ENCODE assay signal across 9 mouse cellular contexts in the genomic region with DNA sequence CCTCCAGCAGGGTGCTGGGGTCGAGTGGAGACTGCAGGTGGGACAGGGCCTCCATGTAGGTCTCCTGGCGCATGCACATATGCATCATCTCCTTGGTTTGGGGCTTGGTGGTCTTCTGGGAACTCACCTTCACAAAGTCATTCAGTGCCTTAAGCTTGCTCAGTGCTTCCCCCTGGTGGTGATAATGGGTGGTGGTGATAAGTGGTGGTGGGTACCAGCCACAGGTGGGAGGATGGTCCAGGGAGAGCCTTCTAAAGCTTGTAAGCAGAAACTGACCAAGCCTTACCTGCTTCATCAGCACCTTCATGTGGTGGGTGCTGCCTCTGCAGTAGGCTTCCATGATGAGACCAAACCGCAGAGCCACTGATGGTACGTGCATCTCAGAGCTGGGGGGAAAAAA. TPM values are rescaled to one million over a fixed set of nuclear protein-coding genes. Genes with fewer than 3 reads are reported as not detected.
DNase-seq lines count a peak whose midpoint lies in the region; ATAC-seq and TF ChIP-seq lines count a peak whose summit lies in the region.
"Had no signal": no experiment of that assay in that cellular context is flagged by ENCODE, and none has a peak within 500 bp of the region (broad histone marks: within the 10 kb centered on the region; RNA-seq: fewer than 3 reads in every experiment).

No protein-coding gene starts in this region.

- H3K27me3 ChIP-seq in thymus, adult 2 months (ENCODE audit: control insufficient read depth, insufficient read depth, low read length): no peaks in the 10 kb centered on the region
- no peaks in the 10 kb centered on the region for H3K27me3 ChIP-seq in intestine, embryonic 16.5 days (replicated peaks; ENCODE audit: control insufficient read depth, insufficient read depth, low read length)
- H3K27me3 ChIP-seq: lung, embryonic 15.5 days had no signal

- peaks cover 53% of the 10 kb centered on the region for H3K36me3 ChIP-seq in thymus, adult 2 months (ENCODE audit: control insufficient read depth, insufficient read depth, low read length)
- no peaks in the 10 kb centered on the region for H3K36me3 ChIP-seq in intestine, embryonic 16.5 days (ENCODE audit: control insufficient read depth, insufficient read depth, low read length)

- no peak overlapping the region for H3K4me2 ChIP-seq in intestine, embryonic 16.5 days (ENCODE audit: low read depth, low read length)
- H3K4me2 ChIP-seq: lung, embryonic 15.5 days had no signal

- intact Hi-C loops in left cerebral cortex, postnatal 14 days (cut with DNase I): loop anchor here (5.0 kb wide), 1 partner anchor 58 kb away; no protein-coding TSS in a partner anchor
- intact Hi-C loops in left cerebral cortex, postnatal 36 days (cut with DNase I): no loop called here

- peak; percentile 50 for DNase-seq in cerebellum, adult 8-10 months
- no peak for DNase-seq in cerebellum, adult 11-12 months
- peak; percentile 51 to 70 for DNase-seq in left cerebral cortex, postnatal 14 days (ENCODE audit: low spot score in 2 of 2)
- no peak for DNase-seq in left cerebral cortex, postnatal 36 days (ENCODE audit: low spot score in 2 of 2)
- peak; percentile 19 to 60 for DNase-seq in adrenal gland, postnatal 36 days
- DNase-seq in lung, adult 2 months: no peak
- peak; percentile 62 for DNase-seq in thymus, adult 2 months

- no peak for TF ChIP-seq POLR2A in lung, adult 2 months (IDR thresholded peaks at IDR 0.05; ENCODE audit: borderline replicate concordance, extremely low read depth, low read depth, low read length)
- TF ChIP-seq POLR2A in thymus, adult 2 months (IDR thresholded peaks at IDR 0.05; ENCODE audit: control insufficient read depth, extremely low read depth, insufficient read depth, low read length, poor library complexity): no peak

- H3K4me3 ChIP-seq in lung, adult 2 months (replicated peaks; ENCODE audit: extremely low read depth, low read depth, low read length): no peak overlapping the region
- no peak overlapping the region for H3K4me3 ChIP-seq in thymus, adult 2 months (ENCODE audit: control insufficient read depth, insufficient read depth, low read length)
- no peak overlapping the region for H3K4me3 ChIP-seq in intestine, embryonic 16.5 days (ENCODE audit: low read length)
- H3K4me3 ChIP-seq: lung, embryonic 15.5 days had no signal

- no peak overlapping the region for H3K9ac ChIP-seq in intestine, embryonic 16.5 days (ENCODE audit: low read depth, low read length)
- H3K9ac ChIP-seq: lung, embryonic 15.5 days had no signal

- H3K4me1 ChIP-seq in lung, adult 2 months (ENCODE audit: control insufficient read depth, insufficient read depth, low read length): no peaks in the 10 kb centered on the region
- H3K4me1 ChIP-seq in thymus, adult 2 months (replicated peaks; ENCODE audit: control insufficient read depth, insufficient read depth, low read length): peaks cover 25% of the 10 kb centered on the region
- no peaks in the 10 kb centered on the region for H3K4me1 ChIP-seq in intestine, embryonic 16.5 days (ENCODE audit: control insufficient read depth, insufficient read depth, low read length)
- H3K4me1 ChIP-seq: lung, embryonic 15.5 days had no signal

- peak; percentile 76 for TF ChIP-seq CTCF in lung, adult 2 months (IDR thresholded peaks at IDR 0.05; ENCODE audit: insufficient read depth, low read length)
- peak; percentile 62; the same call in 1 of the 2 replicates for TF ChIP-seq CTCF in thymus, adult 2 months (IDR thresholded peaks at IDR 0.05; ENCODE audit: borderline replicate concordance, control insufficient read depth, extremely low read depth, insufficient read depth, low read length, poor library complexity)

- H3K9me3 ChIP-seq in intestine, embryonic 16.5 days (ENCODE audit: control insufficient read depth, low read length): no peaks in the 10 kb centered on the region
- H3K9me3 ChIP-seq: lung, embryonic 15.5 days had no signal

- ATAC-seq in intestine, embryonic 16.5 days: no peak

- WGBS in lung, adult 2 months: 92% methylated on average over 4 of the region's 4 CpGs
- WGBS in thymus, adult 2 months: 96% methylated on average over 4 of the region's 4 CpGs
- WGBS in intestine, embryonic 16.5 days: 92% methylated on average over 4 of the region's 4 CpGs

- no peak overlapping the region for H3K27ac ChIP-seq in thymus, adult 2 months (ENCODE audit: control insufficient read depth, insufficient read depth, low read length)
- H3K27ac ChIP-seq in intestine, embryonic 16.5 days (ENCODE audit: low read length): no peak overlapping the region
- H3K27ac ChIP-seq: lung, embryonic 15.5 days had no signal

RNA-seq across cellular contexts. Expression of gene Pik3cd, which starts 48.1 kb away (rescaled TPM):
- 10 to 100 TPM; 21.2 to 25.0 TPM for total RNA-seq in left cerebral cortex, postnatal 14 days (2021)
- 10 to 100 TPM; 23.2 to 24.2 TPM for total RNA-seq in left cerebral cortex, postnatal 36 days (2021)
- total RNA-seq in adrenal gland, postnatal 36 days (2021): 1 to 10 TPM; 2.7 to 3.8 TPM
- polyA plus RNA-seq in lung, adult 2 months (2012; rRNA removed): 14.6 and 19.3 TPM in 2 replicates
- polyA plus RNA-seq in thymus, adult 2 months (2012; rRNA removed): 106 and 120 TPM in 2 replicates
- polyA plus RNA-seq in intestine, embryonic 16.5 days (2015; fragmentation: Nextera tagmentation; extraction: Ambion mirVana): 4.8 and 5.2 TPM in 2 replicates

Comparison
In these comparisons a context has a peak if more than half of its experiments do, and no peak if none do; other contexts are left out.
1. DNase-seq: peak in cerebellum, adult 8-10 months (single experiment), left cerebral cortex, postnatal 14 days (2 of 2), adrenal gland, postnatal 36 days (2 of 2) and thymus, adult 2 months (single experiment); none in cerebellum, adult 11-12 months (single experiment), left cerebral cortex, postnatal 36 days (0 of 2) and lung, adult 2 months (single experiment).
2. RNA of gene Pik3cd, which starts 48.1 kb away (total RNA-seq): 21.2 to 25.0 TPM in left cerebral cortex, postnatal 14 days and 23.2 to 24.2 TPM in left cerebral cortex, postnatal 36 days; 2.7 to 3.8 TPM in adrenal gland, postnatal 36 days; every median in the first group is over 4 times any median in the second.